Mouse (Mus musculus): ENCODE data around the gene Glt28d2. TPM values are rescaled to one million over a fixed set of nuclear protein-coding genes. Genes with fewer than 3 reads are reported as not detected.

Gene Glt28d2
- total and polyA plus RNA-seq, 3 experiments = 0.04 to 0.08 TPM; not detected in 1

- Histone ChIP-seq H3K9ac (ENCODE audit: insufficient read depth, low read depth) (no peak overlapping the region), H3K4me1 (ENCODE audit: control insufficient read depth in 1 of 2, insufficient read depth in 2 of 2) (no peaks in the 10 kb centered on the region), H3K36me3 (replicated peaks in 1 of 2; ENCODE audit: control insufficient read depth in 1 of 2, insufficient read depth in 1 of 2, low read length in 1 of 2) (no peaks in the 10 kb centered on the region), H3K4me3 (replicated peaks in 1 of 3; ENCODE audit: low read depth in 2 of 3, low read length in 2 of 3, poor library complexity in 1 of 3) (no peak overlapping the region), H3K9me3 (replicated peaks; ENCODE audit: low read length) (no peaks in the 10 kb centered on the region), H3K27ac (ENCODE audit: insufficient read depth, low read depth) (no peak overlapping the region), H3K79me2 (replicated peaks; ENCODE audit: control insufficient read depth, extremely low read depth, insufficient read depth, poor library complexity, severe bottlenecking) (no peaks in the 10 kb centered on the region), H3K4me2 (ENCODE audit: insufficient read depth, low read depth, poor library complexity, severe bottlenecking) (no peak overlapping the region), H3K27me3 (replicated peaks) (peaks cover 2% of the 10 kb centered on the region)
- dilution Hi-C loops (cut with MboI; ENCODE audit: extremely low pct_ligation_motif_present, extremely low pct_unique_long_range_greater_than_20kb, low sequenced_read_pairs) = no loop called here
- no peak for DNase-seq (ENCODE audit: extremely low read depth)
- in situ Hi-C loops (cut with MboI; ENCODE audit: low pct_ligation_motif_present, low pct_unique_long_range_greater_than_20kb, low sequenced_read_pairs) = no loop called here
- TF ChIP-seq CTCF (conservative IDR thresholded peaks at IDR 0.05 in 1 of 2, IDR thresholded peaks at IDR 0.05 in 1 of 2; ENCODE audit: low read depth in 2 of 2, low read length in 2 of 2) (no peak), MAX (IDR thresholded peaks at IDR 0.05; ENCODE audit: low read length) (no peak), RAD21 (IDR thresholded peaks at IDR 0.05; ENCODE audit: low read depth, low read length) (no peak), NELFE (IDR thresholded peaks at IDR 0.05; ENCODE audit: low read depth, low read length) (no peak), MEF2A (IDR thresholded peaks at IDR 0.05; ENCODE audit: borderline replicate concordance, low read depth, low read length) (no peak), TBP (conservative IDR thresholded peaks at IDR 0.05; ENCODE audit: low read depth, low read length) (no peak), RCOR1 (conservative IDR thresholded peaks at IDR 0.05; ENCODE audit: low read depth, low read length) (no peak), EP300 (IDR thresholded peaks at IDR 0.05; ENCODE audit: low read length) (no peak), NRF1 (IDR thresholded peaks at IDR 0.05; ENCODE audit: low read depth, low read length) (no peak), IRF4 (IDR thresholded peaks at IDR 0.05; ENCODE audit: low read depth, low read length) (no peak), BHLHE40 (IDR thresholded peaks at IDR 0.05; ENCODE audit: low read depth, low read length) (no peak), UBTF (IDR thresholded peaks at IDR 0.05; ENCODE audit: low read depth, low read length) (no peak), MAZ (IDR thresholded peaks at IDR 0.05; ENCODE audit: low read depth, low read length) (no peak), POLR2A (IDR thresholded peaks at IDR 0.05; ENCODE audit: low read depth, low read length) (no peak), CHD1 (IDR thresholded peaks at IDR 0.05; ENCODE audit: low read depth, low read length) (no peak), ZC3H11A (IDR thresholded peaks at IDR 0.05; ENCODE audit: low read depth, low read length) (no peak), MAFK (IDR thresholded peaks at IDR 0.05; ENCODE audit: insufficient replicate concordance, low read length) (no peak)
Measured at GRCm38 (mm10) chr3:85878911-85879310, 8.4 kb downstream of the Glt28d2 start.

DNA sequence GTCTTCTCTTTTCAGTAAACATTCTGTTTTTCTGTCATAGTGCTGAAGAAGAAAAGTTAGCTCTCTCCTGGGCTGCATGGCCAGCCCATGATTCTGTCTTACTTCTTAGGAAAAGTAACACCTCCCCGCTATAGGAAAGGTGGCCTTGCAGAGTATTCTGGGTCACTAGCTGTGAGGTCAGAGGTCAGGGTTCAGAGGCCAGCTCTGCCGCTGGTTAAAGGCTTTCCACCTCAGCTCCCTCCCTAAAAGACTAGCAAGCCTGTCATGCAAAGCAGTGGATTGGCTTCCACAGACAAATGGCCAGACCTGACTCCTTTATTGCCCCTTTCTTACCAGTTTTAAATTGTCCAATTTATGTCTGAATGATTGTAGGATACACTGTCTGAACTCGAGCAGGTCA is 23.3 kb downstream of the Glt28d2 start:
- Histone ChIP-seq H3K36me3 (replicated peaks in 1 of 2; ENCODE audit: control insufficient read depth in 1 of 2, insufficient read depth in 1 of 2, low read length in 1 of 2) (no peaks in the 10 kb centered on the region), H3K79me2 (replicated peaks; ENCODE audit: control insufficient read depth, extremely low read depth, insufficient read depth, poor library complexity, severe bottlenecking) (no peaks in the 10 kb centered on the region), H3K4me1 (ENCODE audit: control insufficient read depth in 1 of 2, insufficient read depth in 2 of 2) (0 out of 4 replicates have a peak, but pooled peaks cover 0 to 3% of the 10 kb centered on the region in 2 experiments), H3K27ac (ENCODE audit: insufficient read depth, low read depth) (no peak overlapping the region), H3K27me3 (replicated peaks) (no peaks in the 10 kb centered on the region), H3K9me3 (replicated peaks; ENCODE audit: low read length) (peaks cover 7% of the 10 kb centered on the region), H3K9ac (ENCODE audit: insufficient read depth, low read depth) (no peak overlapping the region), H3K4me2 (ENCODE audit: insufficient read depth, low read depth, poor library complexity, severe bottlenecking) (no peak overlapping the region), H3K4me3 (replicated peaks in 1 of 3; ENCODE audit: low read depth in 2 of 3, low read length in 2 of 3, poor library complexity in 1 of 3) (no peak overlapping the region)
- TF ChIP-seq ELF1 (IDR thresholded peaks at IDR 0.05; ENCODE audit: low read depth, low read length) (no peak), ETS1 (conservative IDR thresholded peaks at IDR 0.05; ENCODE audit: low read depth, low read length) (no peak), CTCF (conservative IDR thresholded peaks at IDR 0.05 in 1 of 2, IDR thresholded peaks at IDR 0.05 in 1 of 2; ENCODE audit: low read depth in 2 of 2, low read length in 2 of 2) (no peak), UBTF (IDR thresholded peaks at IDR 0.05; ENCODE audit: low read depth, low read length) (no peak), NRF1 (IDR thresholded peaks at IDR 0.05; ENCODE audit: low read depth, low read length) (no peak)
- in situ Hi-C loops (cut with MboI; ENCODE audit: low pct_ligation_motif_present, low pct_unique_long_range_greater_than_20kb, low sequenced_read_pairs) = no loop called here
- DNase-seq (ENCODE audit: extremely low read depth) = no peak
- dilution Hi-C loops (cut with MboI; ENCODE audit: extremely low pct_ligation_motif_present, extremely low pct_unique_long_range_greater_than_20kb, low sequenced_read_pairs) = no loop called here
